Mouse (Mus musculus): ENCODE results near the gene Muc3.
A peak's percentile ranks its signal among the peaks of the same experiment; 100 is the strongest.
"Not testable (repeated sequence)": the region's sequence is repeated elsewhere in the genome, so short reads cannot be mapped to it uniquely, and the experiment has no call there.

The Muc3 gene

GRCm38 (mm10) chr5:137149272-137149882 is at the start of gene Muc3:
TSS of gene Muc3 (minus strand) at chr5:137149322.
- DNase-seq = not testable (repeated sequence)

- DNase-seq = no peak
These were observed 45.5 kb upstream of the Muc3 start for GRCm38 (mm10) chr5:137194488-137195120.

- no peak for DNase-seq
These were observed 44.3 kb upstream of the Muc3 start for GRCm38 (mm10) chr5:137193279-137193952.

DNA sequence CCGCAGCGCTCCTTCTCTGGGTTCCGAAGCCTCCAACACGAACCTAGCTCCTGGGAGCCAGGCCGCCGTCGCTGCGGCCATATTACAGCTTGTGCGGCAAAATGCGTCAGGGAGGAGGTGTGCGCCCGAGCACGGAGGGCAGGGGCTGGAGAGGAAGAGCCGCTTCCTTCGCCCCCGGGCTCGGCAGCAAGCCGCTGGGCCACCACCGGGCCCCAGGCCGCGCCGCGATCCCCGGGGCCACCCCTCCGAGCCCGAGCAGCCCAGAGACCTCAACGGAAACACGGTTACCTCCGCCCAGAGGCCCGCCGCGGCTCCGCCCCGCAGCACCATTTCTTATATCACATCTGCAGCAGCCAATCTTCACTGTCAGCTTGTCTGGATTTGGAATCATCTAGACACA is 40.2 kb upstream of the Muc3 start:
- DNase-seq = no peak

- no peak for DNase-seq
These were observed 36.2 kb upstream of the Muc3 start for GRCm38 (mm10) chr5:137185362-137185761.

DNA sequence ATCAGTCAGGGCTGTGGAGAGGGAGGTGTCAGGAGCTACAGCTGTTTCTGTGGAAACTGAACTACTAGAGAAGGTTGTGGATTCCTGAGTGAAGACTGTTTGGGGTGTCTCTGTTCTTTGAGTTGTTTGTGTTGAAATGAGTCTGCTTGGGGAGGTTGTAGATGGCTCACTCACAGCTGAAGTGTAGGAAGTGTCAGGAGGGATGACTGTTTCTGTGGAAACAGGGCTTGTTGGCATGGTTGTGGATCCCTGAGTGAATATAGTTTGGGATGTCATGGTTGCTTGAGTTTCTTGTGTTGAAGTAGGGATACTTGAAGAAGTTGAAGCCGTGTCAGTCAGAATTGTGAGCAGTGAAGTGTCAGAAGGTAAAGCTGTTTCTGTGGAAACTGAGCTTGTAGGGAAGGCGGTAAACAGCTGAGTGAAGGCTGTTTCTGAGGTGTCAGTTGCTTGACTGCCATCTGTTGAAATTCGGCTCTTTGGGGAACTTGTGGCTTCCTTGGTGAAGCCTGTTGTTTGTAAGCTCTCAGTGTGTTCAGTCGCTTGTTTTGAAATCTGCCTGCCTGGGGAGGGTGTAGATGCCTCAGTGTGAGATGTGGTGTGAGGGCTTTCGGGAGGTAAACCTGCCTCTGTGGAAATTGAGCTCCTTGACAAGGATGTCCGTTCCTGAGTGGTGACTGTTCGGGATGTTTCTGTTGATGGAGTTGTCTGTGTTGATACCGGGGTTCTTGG is 30.7 kb upstream of the Muc3 start:
- no peak for DNase-seq

- DNase-seq = no peak
These were observed 24.8 kb upstream of the Muc3 start for GRCm38 (mm10) chr5:137173967-137174366.

GRCm38 (mm10) chr5:137172591-137172990 is 23.5 kb upstream of the Muc3 start:
- DNase-seq = no peak

DNA sequence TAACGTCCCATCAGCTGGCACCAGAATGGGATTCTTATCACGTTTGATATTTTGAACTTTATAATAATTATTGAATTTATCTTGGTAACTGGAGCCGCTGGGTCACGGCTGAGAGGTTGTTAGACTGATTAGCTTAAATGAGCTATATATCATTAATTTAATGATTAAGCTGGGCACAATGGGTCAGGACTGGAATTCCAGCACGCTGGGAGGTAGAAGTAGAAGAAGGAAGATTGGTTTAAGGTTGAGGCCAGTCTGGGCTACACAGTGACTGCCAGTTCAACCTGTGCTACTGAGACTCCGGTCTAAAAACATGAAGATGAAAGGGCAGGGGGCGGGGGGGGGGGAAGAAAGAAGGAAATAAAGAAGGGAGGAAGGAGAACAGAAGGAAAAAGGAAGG is 22.4 kb upstream of the Muc3 start:
- peak; percentile 48 for DNase-seq

DNA sequence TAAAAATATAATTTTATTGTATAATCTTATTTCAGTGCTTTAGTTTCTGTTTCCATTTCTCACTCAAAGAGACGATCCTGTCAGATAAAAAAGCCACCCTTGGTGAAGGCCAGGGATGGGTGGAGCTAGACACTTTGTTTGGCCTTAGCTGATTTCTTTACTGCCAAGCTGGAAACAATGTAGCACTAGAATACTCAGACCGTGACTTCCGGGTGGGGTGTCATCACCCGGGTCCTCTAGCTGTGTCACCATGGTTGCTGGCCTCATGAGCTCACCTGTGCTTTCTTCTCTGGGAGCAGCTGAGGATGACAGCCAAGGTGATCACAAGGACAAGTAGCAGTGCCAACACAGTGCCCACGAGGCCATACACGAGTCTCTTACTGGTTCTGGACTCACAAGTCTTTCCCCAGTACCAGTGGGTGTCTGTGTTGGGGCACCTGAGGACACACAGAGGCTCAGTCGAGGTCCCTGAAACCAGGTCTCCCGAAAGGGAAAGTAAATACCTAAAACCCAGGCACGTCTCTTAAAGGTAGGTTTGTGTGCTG is 21.8 kb upstream of the Muc3 start:
- peak; percentile 79 for DNase-seq

DNA sequence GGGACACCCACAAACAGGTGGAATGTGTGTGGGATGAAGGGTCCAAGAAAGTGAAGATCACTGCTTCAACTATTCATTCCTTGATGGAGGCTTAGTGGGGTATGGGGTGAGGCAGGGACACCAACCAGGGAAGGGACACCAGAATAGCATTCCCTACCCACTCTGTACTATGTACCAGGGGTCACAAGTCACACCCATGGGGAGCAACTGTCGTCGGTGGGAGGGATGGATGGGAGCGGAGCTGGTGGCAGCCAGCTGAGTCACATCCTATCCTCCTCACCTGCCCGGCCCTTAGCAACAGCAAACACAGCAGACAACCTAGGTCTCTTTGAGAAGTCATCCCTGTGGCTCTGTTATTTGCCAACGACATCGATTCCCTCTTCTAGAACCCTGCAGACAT is 18.4 kb upstream of the Muc3 start:
- no peak for DNase-seq

DNA sequence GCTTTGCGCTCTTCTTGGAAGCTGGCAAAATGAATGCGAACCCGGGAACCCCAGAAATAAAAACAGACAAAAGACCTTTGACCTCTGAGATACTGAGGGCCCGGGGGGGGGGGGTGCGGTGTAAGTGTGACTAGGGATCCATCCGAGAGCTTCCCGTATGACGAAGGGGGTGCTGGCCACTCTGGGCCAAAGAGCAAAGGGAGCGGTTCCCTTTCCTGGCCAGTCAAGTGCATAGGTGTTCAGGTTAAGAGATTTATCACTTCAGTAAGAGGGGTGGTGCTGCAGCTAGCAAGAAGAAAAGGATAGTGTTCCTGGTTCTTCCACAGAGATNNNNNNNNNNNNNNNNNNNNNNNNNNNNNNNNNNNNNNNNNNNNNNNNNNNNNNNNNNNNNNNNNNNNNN is 16.9 kb upstream of the Muc3 start:
- no peak for DNase-seq

DNA sequence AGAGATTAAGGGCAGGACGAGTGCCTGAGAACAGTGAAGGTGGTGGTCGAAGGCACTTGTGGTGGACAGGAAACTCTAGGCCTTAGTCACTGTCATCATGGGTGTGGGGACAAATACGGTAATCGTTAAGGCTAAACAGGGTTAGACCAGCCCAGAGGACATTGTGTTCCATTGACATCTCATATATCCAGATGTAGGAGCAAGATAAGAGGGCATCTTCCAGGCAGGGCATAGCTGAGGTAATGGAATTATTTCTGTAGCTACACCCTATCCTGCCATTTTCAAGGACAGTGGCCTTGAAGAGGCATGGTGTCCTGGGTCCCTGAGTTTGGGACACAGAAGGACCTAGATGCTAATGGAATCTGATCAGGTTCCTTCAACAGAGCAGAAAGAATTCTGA is 12.7 kb upstream of the Muc3 start:
- no peak for DNase-seq

DNA sequence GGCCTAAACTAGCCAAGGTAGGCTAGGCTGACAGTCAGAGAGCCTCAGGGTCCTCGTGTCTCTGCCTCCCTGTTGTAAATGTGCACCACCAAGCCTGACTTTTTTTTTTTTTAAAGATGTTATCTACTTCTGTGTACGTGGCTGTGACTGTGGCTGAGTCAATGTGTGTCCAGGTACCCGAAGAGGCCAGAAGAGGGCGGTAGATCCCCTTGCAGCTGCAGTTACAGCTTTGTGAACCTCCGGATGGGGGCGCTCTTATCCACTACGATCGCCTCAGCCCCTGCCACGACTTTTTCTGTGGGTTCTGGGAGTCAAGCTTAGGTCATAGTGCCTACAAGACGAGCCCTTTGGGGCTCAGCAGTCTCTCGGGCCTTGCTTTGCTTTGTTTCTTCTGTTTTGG is 10.3 kb upstream of the Muc3 start:
- peak; percentile 22 for DNase-seq

- DNase-seq = no peak
These were observed 4.2 kb upstream of the Muc3 start for GRCm38 (mm10) chr5:137153289-137153688.

DNA sequence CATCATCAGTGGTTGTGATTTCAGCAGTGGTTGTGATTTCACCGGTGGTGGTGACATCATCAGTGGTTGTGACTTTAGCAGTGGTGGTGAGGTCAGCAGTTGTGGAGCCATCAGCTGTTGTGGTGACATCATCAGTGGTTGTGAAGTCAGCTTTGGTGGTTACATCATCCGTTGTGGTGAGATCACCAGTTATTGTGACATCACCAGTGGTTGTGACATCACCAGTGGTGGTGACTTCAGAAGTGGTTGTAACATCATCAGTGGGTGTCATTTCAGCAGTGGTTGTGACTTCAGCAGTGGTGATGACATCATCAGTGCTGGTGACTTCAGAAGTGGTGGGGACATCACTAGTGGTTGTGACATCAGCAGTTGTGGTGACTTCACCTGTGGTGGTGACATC is 3.5 kb upstream of the Muc3 start:
- DNase-seq = no peak

- no peak for DNase-seq
These were observed 8.3 kb downstream of the Muc3 start for GRCm38 (mm10) chr5:137140836-137141235.

DNA sequence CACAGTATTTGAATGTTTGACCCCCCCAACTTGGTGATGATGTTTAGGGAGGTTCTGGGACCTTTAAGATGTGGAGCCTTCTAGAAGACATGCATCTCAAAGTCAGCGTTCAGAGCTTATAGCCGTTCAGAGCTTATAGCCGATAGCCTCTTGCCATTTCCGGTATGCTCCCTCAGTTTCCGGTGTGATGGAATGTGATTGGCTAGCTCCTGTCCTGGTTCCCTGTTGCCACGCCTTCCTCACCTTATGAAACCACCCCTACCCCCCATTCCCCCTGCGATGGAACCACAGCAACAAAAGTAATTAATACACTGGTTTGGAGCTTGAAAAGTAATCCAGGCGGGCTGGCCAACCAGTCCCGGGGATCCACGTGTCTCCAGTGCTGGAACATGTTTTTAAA is 10.1 kb downstream of the Muc3 start:
- DNase-seq = no peak

- no peak for DNase-seq
These were observed 14.2 kb downstream of the Muc3 start for GRCm38 (mm10) chr5:137134959-137135358.

GRCm38 (mm10) chr5:137131490-137131889 is 17.6 kb downstream of the Muc3 start:
- no peak for DNase-seq

DNA sequence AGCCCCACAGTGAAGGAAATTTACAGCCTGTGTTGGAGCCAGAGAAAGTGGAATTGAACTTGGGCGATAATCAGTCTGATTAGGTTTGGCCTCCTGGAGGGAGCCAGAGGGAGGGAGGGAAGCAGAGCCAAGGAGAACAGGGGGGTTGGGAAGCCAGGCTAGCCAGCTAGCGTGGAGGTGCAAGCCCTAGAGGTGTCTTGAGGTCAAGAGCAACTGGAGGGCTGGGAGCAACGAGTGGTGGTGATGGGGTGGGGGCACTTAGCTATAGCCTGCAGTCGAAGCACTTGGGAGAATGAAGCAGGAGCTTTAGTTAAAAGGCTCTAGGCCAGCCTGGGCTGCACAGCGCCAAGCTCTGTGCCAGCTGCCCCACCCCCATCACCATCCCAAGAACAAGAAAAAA is 19.8 kb downstream of the Muc3 start:
- DNase-seq = peak; percentile 70

GRCm38 (mm10) chr5:137123516-137123915 is 25.6 kb downstream of the Muc3 start:
- DNase-seq = no peak

- peak; percentile 55 for DNase-seq
These were observed 26.4 kb downstream of the Muc3 start for GRCm38 (mm10) chr5:137122686-137123193.
